Mouse (Mus musculus): ENCODE results near the gene Prss40.

GRCm38 (mm10) chr1:34511027-34511426 lies 49.7 kb downstream of the Prss40 start:
- TF ChIP-seq CTCF (IDR thresholded peaks at IDR 0.05; ENCODE audit: low read depth) (peak; percentile 78), EP300 (IDR thresholded peaks at IDR 0.05; ENCODE audit: low read depth) (no peak)
